Mouse (Mus musculus) heart, adult 2 months (tissue): ENCODE measurements around the gene Kcp.

Source experiments
- CTCF ChIP-seq: fragments of 200-600 bp; IDR thresholded peaks from 2 replicates; pipeline ENCODE4 v1.8.1; 2022; ENCODE audit warnings: antibody characterized with exemption, mild to moderate bottlenecking, moderate library complexity
- EP300 ChIP-seq: fragments of 200-500 bp; IDR thresholded peaks from 2 replicates; pipeline ENCODE4 v1.6.1; 2011; ENCODE audit warnings: low read depth, low read length, control low read depth; ENCODE audit not compliant: insufficient read depth
- POLR2A ChIP-seq: fragments of 200-500 bp; IDR thresholded peaks from 2 replicates; pipeline ENCODE4 v1.6.1; 2011; ENCODE audit warnings: mild to moderate bottlenecking, low read depth, low read length, control low read depth; ENCODE audit not compliant: insufficient read depth

- TF ChIP-seq CTCF (no peak), POLR2A (no peak), EP300 (no peak)
These were observed 38.9 kb downstream of the Kcp start for GRCm38 (mm10) chr6:29468851-29469250.
